Mouse (Mus musculus): ENCODE results near the gene Pdzrn4.
"Not testable (repeated sequence)": the region's sequence is repeated elsewhere in the genome, so short reads cannot be mapped to it uniquely, and the experiment has no call there.

The Pdzrn4 gene

DNA sequence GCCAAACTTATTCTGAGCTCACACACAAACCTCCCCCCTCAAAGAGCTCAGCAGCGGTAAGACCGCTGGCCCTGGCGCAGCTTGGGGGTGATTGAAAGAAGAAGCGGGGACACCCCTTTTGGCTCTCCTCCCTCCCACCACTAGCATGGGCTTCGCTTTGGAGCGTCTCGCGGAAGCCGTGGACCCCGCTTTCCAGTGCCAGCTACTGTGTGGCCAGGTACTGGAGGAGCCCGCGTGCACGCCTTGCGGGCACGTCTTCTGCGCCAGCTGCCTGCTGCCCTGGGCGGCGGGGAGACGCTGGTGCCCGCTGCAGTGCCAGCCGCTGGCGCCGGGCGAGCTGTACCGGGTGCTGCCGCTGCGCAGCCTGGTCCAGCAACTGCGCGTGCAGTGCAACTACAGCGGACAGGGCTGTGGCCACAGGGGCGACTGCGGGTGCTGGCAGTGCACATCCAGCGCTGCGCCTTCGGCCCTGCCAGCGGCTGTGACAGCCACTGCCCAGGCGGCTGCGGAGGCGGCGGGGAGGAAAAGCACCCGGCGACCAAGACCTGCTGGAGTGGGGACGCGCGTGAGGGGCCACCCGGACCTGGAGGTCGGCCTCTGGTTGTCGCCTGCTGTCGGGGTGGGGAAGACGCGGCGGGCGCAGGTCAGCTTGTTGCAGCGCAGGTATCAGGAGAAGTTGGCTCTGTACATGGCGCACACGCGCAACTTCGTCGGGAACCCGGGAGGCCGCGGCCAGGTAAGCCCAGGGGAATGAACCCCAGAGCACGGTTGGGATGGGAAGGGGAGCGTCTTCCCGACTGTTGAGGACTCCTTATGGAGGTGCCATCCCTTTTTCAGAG lies at the start of gene Pdzrn4:
Gene Pdzrn4, plus strand, starts transcription at position 112 of the 839 bp plus-strand sequence.
- DNase-seq (ENCODE audit: low spot score): peak; percentile 27

DNA sequence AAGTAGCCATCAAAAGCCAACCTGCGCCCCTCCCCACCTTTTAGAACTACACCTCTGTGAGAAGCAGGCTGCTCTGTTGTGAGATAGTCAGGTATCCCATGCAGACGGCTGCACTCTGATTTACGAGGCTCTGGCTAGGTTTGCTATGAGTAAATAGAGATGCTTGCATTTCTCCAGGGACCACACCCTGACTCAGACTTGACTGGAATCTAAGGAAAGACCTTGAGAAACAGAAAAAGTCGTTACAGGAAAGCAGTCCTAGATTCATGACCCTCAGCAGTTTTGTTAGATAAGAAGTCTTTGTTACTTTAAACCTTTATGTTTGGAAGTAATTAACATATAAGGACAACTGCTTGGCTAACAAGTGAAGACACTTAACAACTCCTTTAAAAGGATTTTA lies 49.3 kb upstream of the Pdzrn4 start:
- DNase-seq (ENCODE audit: low spot score): no peak

DNA sequence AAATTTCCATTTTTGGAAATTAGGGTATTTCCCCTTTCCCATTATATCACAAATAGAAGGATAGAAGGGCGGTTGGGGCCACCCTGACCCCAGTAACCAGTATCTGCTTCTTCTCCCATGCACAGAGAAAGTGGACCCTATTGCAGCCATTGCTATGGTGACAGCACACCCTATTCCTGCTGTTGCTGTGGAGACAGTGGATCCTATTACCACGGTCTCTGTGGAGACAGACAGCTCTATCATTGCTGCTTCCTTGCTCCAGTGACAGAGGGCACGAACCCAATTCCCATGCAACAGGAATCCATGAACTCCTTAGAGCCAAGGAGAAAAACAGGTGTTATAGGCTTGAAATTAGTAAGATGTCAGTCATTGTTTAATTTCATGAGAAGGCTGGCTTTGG lies 48.8 kb upstream of the Pdzrn4 start:
- DNase-seq (ENCODE audit: low spot score): no peak

DNA sequence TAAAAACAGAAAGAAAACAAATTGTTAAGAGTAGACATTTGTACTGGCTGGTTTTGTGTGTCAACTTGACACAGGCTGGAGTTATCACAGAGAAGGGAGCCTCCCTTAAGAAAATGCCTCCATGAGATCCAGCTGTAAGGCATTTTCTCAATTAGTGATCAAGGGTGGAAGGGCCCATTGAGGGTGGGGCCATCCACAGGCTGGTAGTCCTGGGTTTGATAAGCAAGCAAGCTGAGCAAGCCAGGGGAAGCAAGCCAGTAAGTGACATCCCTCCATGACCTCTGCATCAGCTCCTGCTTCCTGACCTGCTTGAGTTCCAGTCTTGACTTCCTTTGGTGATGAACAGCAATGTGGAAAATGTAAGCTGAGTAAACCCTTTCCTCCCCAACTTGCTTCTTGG lies 48.2 kb upstream of the Pdzrn4 start:
- not testable (repeated sequence) for DNase-seq (ENCODE audit: low spot score)

DNA sequence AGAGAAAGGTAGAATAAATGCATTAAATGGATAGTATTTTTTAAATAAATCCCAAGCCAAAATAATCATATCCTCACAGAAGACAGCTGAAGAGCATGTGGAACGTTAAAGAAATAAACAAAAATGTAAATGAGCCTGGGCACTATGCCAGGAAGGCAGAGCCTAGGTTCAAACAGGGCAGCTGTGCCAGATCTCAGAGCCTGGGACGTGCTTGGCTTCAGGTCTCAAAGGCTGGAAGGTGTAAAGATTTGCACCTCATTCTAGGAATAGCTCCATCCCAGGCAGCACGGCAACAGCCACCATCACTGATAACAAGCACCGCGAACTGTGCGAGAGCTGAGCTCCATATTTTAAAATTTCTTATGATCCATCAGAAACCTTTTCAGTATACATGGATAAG lies 32.5 kb upstream of the Pdzrn4 start:
- no peak for DNase-seq (ENCODE audit: low spot score)

DNA sequence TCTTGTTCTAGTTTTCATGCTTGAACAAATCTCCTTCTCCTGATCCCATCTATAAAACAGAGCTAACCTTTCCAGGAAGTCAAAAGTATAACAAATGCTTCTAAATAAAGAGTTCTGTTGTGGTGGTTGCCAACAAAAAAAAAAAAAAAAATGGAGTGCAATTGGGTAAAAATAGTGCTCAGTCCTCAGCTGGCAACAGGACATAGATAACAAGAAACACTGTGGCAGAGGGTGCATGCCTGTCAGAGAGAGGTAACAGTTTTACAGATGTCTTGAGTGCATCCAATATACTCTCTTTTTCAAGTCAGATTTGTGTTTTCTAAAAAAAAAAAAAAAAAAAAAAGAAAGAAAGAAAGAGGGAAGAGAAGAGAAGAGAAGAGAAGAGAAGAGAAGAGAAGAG lies 32.1 kb upstream of the Pdzrn4 start:
- DNase-seq (ENCODE audit: low spot score): no peak

DNA sequence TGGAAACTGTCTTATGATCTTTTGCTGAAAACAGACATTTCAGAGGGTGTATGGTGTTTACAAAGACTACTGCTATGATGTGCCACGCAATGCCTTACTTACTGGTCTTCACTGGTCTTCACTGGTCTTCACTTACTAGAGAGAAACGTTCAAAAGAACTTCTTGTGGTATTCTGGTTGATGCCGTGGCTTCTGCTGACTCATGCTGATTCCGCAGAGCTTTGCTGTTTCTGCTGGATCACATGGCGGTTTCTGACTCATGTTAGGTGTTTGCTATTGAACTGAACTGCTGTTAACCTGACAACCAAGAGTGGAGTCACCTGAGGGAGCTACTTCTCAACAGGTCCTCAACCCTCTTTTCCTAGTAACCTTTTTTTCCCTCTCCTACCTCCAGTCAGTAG lies 1.9 kb upstream of the Pdzrn4 start:
- no peak for DNase-seq (ENCODE audit: low spot score)

DNA sequence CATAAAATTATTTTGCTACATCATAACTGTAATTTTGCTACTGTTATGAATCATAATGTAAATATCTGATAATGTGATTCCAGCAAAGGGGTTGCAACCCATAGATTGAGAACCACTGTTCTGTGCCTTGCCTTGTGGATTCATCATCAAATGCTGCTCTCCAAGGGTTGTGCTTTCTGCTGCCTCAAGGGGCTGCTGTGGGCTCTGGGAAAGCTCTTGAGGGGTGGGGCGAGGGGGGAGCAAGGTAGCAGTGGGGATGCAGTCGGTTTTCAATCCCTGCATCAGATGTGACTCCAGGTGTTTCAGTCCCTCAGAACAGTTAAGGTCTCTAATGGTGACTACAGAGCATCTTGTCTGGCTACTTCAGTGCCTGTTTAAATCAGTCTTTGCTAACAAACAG lies 2.1 kb downstream of the Pdzrn4 start:
- no peak for DNase-seq (ENCODE audit: low spot score)

DNA sequence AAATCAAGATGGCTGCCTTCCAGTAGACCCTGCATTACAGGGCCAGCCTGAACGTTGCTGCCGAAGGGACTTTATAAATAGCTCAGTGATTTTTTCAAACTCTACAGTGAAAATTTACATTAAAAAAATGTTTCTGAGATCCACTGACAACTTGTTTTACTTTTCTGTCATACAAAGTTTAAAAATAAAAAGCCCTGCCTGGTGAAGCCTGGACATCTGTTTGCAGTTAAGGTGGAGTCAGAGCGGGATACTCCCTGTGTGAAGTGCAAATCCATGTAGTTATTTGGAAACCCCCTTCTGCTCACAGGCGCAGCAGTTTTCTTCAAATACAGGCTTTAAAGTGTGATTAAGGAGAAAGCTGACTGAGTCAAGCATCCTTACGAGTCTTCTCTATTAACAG lies 2.6 kb downstream of the Pdzrn4 start:
- no peak for DNase-seq (ENCODE audit: low spot score)

DNA sequence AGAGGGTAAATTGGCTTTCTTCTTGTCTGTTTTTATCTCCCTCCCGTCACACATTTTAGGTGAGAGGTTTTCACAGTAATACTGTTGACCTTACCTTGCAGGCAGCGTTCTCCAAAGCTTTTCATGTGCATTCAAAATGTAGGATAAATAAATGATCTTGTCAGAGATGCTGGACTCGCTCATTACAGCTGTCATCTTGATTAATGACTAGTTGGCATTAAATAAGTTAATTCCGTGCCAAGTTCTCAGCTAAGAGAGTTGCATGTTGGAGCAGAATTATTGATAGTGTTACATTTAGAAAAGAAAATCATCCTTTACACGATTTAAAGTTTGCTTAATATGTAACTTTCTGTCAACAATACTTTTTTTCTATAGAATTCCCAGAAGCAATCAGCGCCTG lies 4.9 kb downstream of the Pdzrn4 start:
- DNase-seq (ENCODE audit: low spot score): no peak

DNA sequence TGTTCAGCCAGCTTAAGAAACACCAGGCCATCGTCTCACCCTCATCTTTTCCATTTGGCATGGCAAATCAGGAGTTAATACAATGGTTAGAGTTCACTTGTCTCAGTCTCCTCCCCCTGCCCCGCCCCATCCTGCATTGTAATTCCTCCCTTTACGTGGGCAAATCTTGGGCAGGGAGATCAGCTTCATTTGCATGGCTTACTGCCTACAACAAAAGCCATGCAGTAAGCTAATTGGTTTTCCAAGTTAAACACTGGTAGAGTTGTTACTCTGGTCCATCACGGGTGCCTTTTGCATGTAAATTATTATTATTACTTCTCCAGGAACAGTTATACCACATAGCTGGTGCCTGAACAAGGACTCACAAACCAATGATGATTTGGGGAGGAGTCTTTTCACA lies 18.6 kb downstream of the Pdzrn4 start:
- DNase-seq (ENCODE audit: low spot score): no peak

DNA sequence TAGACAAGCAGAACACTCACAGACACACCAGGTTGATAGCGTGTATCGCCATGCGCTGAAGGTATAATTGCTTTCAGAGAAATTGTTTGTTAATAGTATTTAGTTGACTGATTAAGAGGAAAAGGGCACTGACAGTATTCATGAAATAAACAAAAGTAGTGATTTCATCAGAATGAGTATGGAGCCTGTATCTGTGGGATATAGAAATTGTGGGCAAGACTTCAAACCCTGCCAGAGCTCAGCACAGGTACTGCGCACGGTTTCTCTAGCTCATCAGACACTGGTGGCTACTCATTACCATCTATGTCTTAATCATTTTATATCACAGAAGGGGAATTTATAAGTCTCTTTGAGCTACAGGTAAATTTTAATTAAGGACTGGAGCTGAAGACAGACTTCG lies 19.5 kb downstream of the Pdzrn4 start:
- no peak for DNase-seq (ENCODE audit: low spot score)

DNA sequence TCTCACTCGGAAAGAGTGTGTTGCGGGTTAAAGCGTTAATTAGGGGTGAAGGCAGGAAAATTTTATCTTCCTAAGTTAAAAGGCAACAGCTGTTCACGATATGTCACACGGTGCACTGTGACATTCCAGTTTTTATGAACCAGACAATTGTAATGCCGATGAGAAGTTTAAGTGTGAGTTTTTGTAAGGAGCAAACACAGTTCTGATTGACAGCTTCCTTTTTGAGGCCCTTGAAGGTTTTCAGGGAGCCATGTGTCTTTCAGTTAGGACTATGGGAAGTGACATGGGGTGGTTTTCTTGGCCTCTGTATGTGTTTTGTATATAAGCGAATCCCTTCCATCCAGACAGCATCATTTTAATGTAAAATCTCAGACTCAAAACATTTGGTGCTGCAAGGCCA lies 20.0 kb downstream of the Pdzrn4 start:
- no peak for DNase-seq (ENCODE audit: low spot score)

DNA sequence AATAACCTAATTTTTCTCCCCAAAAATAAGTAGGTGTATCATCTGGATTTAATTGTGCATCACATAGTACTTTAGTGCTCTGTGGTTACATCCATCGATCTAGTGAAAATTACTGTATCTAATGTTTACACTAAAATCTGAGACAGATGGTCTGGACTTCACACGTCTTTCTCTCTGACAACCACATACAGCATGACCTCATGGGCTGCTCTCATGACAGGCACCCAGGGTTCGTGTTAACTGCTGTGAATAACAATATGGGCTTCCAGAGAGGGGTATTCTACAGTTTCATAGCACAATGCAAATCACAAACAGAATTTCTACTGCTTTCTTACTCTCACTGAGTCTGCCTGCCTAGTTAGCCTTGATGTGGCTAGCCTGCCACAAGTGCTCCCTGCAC lies 20.4 kb downstream of the Pdzrn4 start:
- DNase-seq (ENCODE audit: low spot score): no peak

DNA sequence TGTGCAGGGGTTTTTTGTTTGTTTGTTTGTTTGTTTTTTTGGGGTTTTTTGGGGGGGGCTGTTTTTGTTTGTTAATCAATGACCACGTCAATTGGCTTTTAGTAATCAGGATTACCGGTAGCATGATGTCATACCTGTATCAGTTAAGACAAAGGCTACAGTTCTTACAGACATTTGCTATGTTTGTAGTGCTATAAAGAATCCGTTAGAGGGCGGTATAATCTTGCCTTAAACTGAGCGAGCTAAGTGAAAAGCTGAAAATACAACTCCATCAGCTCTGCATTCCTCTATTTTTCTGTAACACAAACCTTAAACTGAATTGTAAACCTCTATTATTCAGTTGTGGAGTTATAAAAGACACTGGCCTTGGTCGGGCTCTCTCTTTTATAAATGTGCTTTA lies 37.9 kb downstream of the Pdzrn4 start:
- DNase-seq (ENCODE audit: low spot score): no peak

DNA sequence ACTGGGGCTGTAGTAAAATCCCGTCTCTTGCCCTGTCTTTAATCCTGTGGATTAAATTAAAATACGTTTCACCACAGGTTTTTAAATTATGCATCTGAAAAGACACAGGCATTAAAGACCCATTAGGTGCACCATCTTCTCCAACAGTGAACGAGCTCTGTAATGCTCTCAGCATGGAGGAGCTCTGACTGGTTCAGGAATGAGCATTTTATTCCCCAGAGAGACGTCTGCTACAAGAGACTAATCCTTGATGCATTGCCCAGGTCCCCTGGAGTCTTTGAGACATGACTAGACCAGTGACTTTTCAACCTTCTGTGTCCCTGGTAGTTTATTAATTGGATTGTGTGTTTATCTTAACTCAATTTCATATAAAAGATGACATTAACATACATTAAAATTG lies 38.6 kb downstream of the Pdzrn4 start:
- no peak for DNase-seq (ENCODE audit: low spot score)

DNA sequence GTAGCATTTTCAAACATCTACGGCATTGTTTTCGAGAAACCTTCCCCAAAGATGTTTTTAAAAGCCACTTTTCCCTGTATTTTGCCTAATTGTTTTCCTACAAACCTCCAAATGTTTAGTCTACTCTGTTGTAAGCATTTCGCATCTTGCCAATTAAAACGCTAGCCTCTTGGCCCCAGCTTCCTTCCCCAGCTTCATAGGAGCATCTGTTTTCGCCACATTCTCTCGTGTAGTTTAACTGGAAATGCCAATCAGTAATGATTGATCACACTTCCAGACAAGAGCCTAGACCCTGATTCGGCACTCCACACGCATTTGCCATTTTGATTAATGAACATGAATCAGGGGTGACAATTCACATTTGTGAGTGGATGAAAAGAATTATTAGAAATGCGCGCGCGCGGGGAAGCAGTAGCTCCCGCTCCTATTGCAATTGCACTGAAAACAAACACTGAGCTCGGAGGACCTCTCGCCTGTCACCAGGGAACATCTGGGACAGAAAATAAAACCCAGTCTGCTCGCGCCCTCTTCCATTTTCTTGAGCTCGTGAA lies 45.0 kb downstream of the Pdzrn4 start:
- DNase-seq (ENCODE audit: low spot score): no peak

DNA sequence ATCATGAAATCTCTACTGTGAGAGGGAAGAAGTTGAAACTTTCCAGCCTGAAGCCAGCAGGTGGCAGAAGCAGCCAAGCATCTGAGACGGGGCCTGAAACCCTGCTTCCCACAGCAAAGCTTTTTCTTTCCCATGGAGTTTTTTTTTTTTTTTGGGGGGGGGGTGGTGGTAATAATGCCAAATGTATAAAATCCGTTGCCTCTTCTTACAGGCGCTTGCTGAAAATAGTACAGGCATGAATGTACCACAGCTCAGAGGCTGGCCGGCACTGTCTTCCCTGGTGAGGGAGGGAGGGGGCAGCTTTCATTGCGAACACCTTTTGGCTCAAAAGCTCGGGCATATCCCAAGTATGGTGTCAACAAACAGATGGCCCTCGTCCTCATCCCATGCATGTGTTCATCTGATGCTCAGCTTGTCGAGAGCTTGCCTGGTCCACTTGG lies 51.0 kb downstream of the Pdzrn4 start:
- peak; percentile 7 for DNase-seq (ENCODE audit: low spot score)

DNA sequence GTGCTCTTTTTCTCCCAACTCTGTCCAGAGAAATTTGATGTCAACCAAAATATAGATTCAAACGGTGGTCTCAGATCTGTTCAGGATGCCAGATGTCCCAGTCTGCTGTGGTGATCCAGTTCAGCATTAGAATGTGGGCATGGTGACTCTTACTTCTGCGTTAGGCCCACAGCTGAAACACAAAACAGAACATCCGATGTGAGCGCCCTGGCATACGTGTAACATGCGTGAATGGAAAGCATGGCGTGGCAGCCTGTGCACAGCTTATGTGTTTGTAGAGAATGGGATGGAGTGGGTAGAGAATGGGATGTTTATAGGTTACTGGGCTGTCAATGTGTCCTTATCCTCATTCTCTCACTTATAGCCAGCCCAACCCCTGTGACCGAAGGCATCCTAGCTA lies 52.4 kb downstream of the Pdzrn4 start:
- no peak for DNase-seq (ENCODE audit: low spot score)

DNA sequence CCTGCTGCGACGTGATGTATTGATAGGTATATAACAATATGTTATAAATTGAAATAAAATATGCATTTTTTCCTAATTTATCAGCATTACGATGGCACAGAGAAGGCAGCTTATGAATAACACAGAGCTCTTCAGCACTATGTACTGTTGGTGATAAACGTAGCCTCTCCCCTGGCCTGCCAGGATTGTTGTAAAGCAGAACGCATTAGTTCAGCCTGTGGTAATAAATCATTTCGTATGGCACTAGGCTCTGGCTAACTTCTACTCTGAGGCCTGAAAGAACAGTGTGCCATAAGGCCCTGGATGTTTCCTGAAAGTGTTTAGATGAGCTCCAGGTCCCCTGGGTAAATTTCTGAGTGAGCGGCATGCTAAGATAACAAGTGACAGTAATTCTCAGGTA lies 55.9 kb downstream of the Pdzrn4 start:
- DNase-seq (ENCODE audit: low spot score): no peak

DNA sequence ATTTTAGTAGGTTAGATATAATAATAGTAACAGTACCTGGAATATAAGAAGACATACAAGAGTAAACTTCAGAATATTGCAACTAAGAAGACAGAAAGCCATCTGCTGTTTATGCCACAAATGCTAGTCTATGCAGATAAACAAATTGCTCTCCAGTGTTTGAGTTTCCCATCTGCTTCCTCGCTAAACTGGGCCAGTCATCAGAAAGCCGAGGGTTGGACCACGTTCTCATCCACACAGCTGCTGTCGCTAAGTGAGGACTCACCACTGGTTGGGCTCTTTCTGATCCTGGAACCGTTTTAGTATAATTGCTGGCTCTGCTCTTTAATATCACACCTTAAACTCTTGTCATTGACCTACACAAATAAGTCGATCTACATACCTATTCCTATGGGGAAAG lies 85.5 kb downstream of the Pdzrn4 start:
- DNase-seq (ENCODE audit: low spot score): no peak

DNA sequence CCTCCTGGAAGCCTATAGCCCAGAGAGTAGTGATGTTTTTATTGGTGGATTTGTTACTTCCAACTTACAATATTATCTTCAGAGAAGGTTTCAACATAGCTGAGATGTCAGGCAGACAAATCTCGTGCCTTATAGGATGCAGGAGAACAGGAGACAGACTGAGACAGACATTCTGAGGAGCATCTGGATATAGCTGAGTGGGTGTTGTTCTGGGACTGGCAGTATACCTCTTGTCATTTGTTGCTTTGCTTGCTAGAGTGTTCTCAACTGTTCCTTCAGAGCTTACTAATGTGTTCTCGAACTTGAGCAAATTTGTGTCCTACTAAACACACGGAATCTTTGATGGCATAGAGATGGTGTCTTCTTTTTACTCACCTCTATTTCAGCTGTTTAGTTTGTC lies 94.7 kb downstream of the Pdzrn4 start:
- no peak for DNase-seq (ENCODE audit: low spot score)

DNA sequence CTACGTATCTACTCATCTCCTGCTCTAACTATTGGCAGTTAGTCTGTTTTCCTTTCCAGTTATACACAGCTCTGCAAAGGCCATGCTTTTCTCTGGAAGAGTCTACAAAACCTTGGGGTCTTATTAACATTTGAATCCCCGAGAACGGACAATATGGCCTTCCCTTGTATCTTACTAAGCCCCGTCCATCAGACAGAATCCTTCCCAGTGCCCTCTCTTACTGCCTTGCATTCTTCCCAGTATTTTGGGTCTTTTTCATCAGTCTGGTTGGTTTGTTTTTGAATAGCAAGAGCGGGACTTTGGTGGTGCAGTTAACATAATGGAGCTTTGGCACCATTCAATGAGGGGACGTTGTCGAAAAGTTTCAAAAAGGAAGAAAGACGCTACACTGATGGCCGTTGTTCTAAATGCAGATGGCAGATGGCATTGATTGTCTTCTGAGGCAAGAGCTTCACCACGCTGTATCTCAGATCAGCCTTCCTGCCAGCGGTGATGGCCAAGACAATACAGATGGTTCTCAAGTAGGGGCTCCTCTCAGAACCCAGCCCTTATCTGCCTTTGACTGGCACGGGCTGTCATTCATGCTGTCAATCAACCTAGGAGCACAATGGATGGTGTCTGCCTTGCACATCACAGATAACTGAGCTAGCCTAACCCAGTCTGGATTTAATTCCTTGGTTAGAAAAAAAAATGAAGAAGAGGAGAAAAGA lies 98.9 kb downstream of the Pdzrn4 start:
- DNase-seq (ENCODE audit: low spot score): no peak

Measured in urinary bladder, postnatal 14 days (tissue).